Mouse (Mus musculus) lung, postnatal 0 days (tissue): Measurements from ENCODE around the gene Tmed8. TPM values are rescaled to one million over a fixed set of nuclear protein-coding genes. Genes with fewer than 3 reads are reported as not detected.

ENCODE experiments used
- ATAC-seq: fragments of 200-750 bp; cut with Nextera tagmentation; 2 replicates; pipeline ENCODE4 v1.8.0; 2017; ENCODE audit warnings: moderate library complexity
- DNase-seq: peaks from one replicate; pipeline ENCODE4 v3.0.0-alpha.2; 2016; ENCODE audit warnings: low spot score
- H3K27ac ChIP-seq: fragments of 300-500 bp; sonication (generic); 2 replicates; pipeline ENCODE4 v1.5.1; 2014; ENCODE audit warnings: antibody characterized with exemption, mild to moderate bottlenecking, low read length, mixed read lengths
- H3K27me3 ChIP-seq: fragments of 300-500 bp; sonication (generic); replicated peaks from 2 replicates; pipeline ENCODE4 v1.6.1; 2014; ENCODE audit warnings: low read length, mixed read lengths; ENCODE audit not compliant: insufficient read depth
- H3K36me3 ChIP-seq: fragments of 300-500 bp; sonication (generic); 2 replicates; pipeline ENCODE4 v1.6.1; 2014; ENCODE audit warnings: low read length, mixed read lengths; ENCODE audit not compliant: insufficient read depth
- H3K4me1 ChIP-seq: fragments of 300-500 bp; sonication (generic); 2 replicates; pipeline ENCODE4 v1.6.1; 2014; ENCODE audit warnings: antibody characterized with exemption, low read depth, low read length, mixed read lengths; ENCODE audit not compliant: insufficient read depth
- H3K4me2 ChIP-seq: fragments of 300-500 bp; sonication (generic); replicated peaks from 2 replicates; pipeline ENCODE4 v1.6.1; 2014; ENCODE audit warnings: low read depth, mild to moderate bottlenecking, low read length, moderate library complexity, mixed read lengths
- H3K4me3 ChIP-seq: fragments of 300-500 bp; sonication (generic); 2 replicates; pipeline ENCODE4 v1.5.1; 2014; ENCODE audit warnings: low read depth, low read length
- H3K9ac ChIP-seq: fragments of 300-500 bp; sonication (generic); replicated peaks from 2 replicates; pipeline ENCODE4 v1.6.1; 2014; ENCODE audit warnings: low read depth, mild to moderate bottlenecking
- H3K9me3 ChIP-seq: fragments of 300-500 bp; sonication (generic); 2 replicates; pipeline ENCODE4 v1.6.1; 2016; ENCODE audit warnings: low read length, mixed read lengths
- CTCF ChIP-seq: IDR thresholded peaks from 2 replicates; pipeline ENCODE4 v1.5.1; 2016; ENCODE audit warnings: antibody characterized with exemption, mild to moderate bottlenecking
- EP300 ChIP-seq: IDR thresholded peaks from 2 replicates; pipeline ENCODE4 v1.6.1; 2016; ENCODE audit warnings: antibody characterized with exemption, mild to moderate bottlenecking, control low read depth
- WGBS: fragments of 180-500 bp; shearing (Covaris S2); extraction: QIAGEN DNeasy Blood & Tissue Kit; methylation state at CpG from one replicate; pipeline ENCODE4 v1.1.7; 2014; 5-methylcytosine and 5-hydroxymethylcytosine counted together
- polyA plus RNA-seq: library from polyadenylated mRNA; unstranded; fragments of >200 nt; fragmentation: Nextera tagmentation; extraction: Ambion mirVana; gene quantifications from 2 replicates; pipeline ENCODE4 v1.2.1, GENCODE M21; 2015

Gene Tmed8
- polyA plus RNA-seq, 1 experiment from 2014 or later: 1.4 TPM

- Histone ChIP-seq H3K27ac (no peak overlapping the region), H3K4me1 (peaks cover 6% of the 10 kb centered on the region; the same call in 1 of the 2 replicates), H3K9me3 (no peaks in the 10 kb centered on the region), H3K9ac (no peak overlapping the region), H3K27me3 (no peaks in the 10 kb centered on the region), H3K4me2 (no peak overlapping the region), H3K4me3 (no peak overlapping the region), H3K36me3 (no peaks in the 10 kb centered on the region)
- WGBS: 98% methylated on average over 5 of the region's 5 CpGs
- DNase-seq (no peak), ATAC-seq (no peak)
- TF ChIP-seq CTCF: no peak
- no peak for TF ChIP-seq EP300
Measured at GRCm38 (mm10) chr12:87149471-87149870, 50.8 kb downstream of the Tmed8 start.

GRCm38 (mm10) chr12:87148136-87148535, 52.1 kb downstream of the Tmed8 start:
- peak overlapping the region; percentile 67 for H3K4me2 ChIP-seq
- 15% methylated on average over 15 of the region's 15 CpGs for WGBS
- no peaks in the 10 kb centered on the region for H3K27me3 ChIP-seq
- no peak for ATAC-seq
- no peak for TF ChIP-seq CTCF
- no peak for TF ChIP-seq EP300
- DNase-seq: no peak
- peaks cover 6% of the 10 kb centered on the region; the same call in 1 of the 2 replicates for H3K4me1 ChIP-seq
- no peaks in the 10 kb centered on the region for H3K36me3 ChIP-seq
- H3K9me3 ChIP-seq: no peaks in the 10 kb centered on the region
- H3K4me3 ChIP-seq: peak overlapping the region; percentile 82
- H3K27ac ChIP-seq: peak overlapping the region; percentile 75
- H3K9ac ChIP-seq: peak overlapping the region; percentile 65

- H3K9ac ChIP-seq: peak within 1 kb of the TSS; percentile 65
- ATAC-seq (peak; percentile 97), DNase-seq (peak; percentile 99)
- H3K27ac ChIP-seq: peak within 1 kb of the TSS; percentile 90
- H3K4me1 ChIP-seq: peaks cover 6% of the 10 kb centered on the region; the same call in 1 of the 2 replicates
- no peaks in the 10 kb centered on the region for H3K27me3 ChIP-seq
- WGBS: 2% methylated on average over 57 of the region's 61 CpGs
- H3K9me3 ChIP-seq: no peaks in the 10 kb centered on the region
- no peaks in the 10 kb centered on the region for H3K36me3 ChIP-seq
- H3K4me2 ChIP-seq: peak within 1 kb of the TSS; percentile 67
- TF ChIP-seq EP300: peak; percentile 34; the same call in 1 of the 2 replicates
- no peak for TF ChIP-seq CTCF
- H3K4me3 ChIP-seq: peak within 1 kb of the TSS; percentile 82
Measured at GRCm38 (mm10) chr12:87147395-87148089, 52.7 kb downstream of the Tmed8 start, which contains the start of gene Pomt2. Gene Pomt2, minus strand, starts transcription at chr12:87147968.

GRCm38 (mm10) chr12:87146966-87147365, 53.3 kb downstream of the Tmed8 start, which contains the start of gene Gstz1:
Gene Gstz1, plus strand, starts transcription at chr12:87147165.
- ATAC-seq (peak; percentile 84), DNase-seq (peak; percentile 96)
- WGBS: 2% methylated on average over 27 of the region's 27 CpGs
- TF ChIP-seq EP300 (no peak), CTCF (peak; percentile 35)
- Histone ChIP-seq H3K9ac (peak within 1 kb of the TSS; percentile 65), H3K36me3 (no peaks in the 10 kb centered on the region), H3K4me3 (peak within 1 kb of the TSS; percentile 82), H3K27me3 (no peaks in the 10 kb centered on the region), H3K4me2 (peak within 1 kb of the TSS; percentile 67), H3K9me3 (no peaks in the 10 kb centered on the region), H3K4me1 (peaks cover 6% of the 10 kb centered on the region; the same call in 1 of the 2 replicates), H3K27ac (peak within 1 kb of the TSS; percentile 90)

- H3K4me3 ChIP-seq: no peak overlapping the region
- peak; percentile 29; the same call in 1 of the 2 replicates for TF ChIP-seq CTCF
- no peak for TF ChIP-seq EP300
- DNase-seq (no peak), ATAC-seq (no peak)
- no peaks in the 10 kb centered on the region for H3K36me3 ChIP-seq
- no peak overlapping the region for H3K27ac ChIP-seq
- WGBS: 57% methylated on average over 2 of the region's 2 CpGs
- no peak overlapping the region for H3K4me2 ChIP-seq
- H3K27me3 ChIP-seq: no peaks in the 10 kb centered on the region
- H3K4me1 ChIP-seq: no peaks in the 10 kb centered on the region
- H3K9me3 ChIP-seq: no peaks in the 10 kb centered on the region
- no peak overlapping the region for H3K9ac ChIP-seq
Measured at GRCm38 (mm10) chr12:87142156-87142555, 58.1 kb downstream of the Tmed8 start.

- no peak for ATAC-seq
- H3K36me3 ChIP-seq: no peaks in the 10 kb centered on the region
- no peaks in the 10 kb centered on the region for H3K4me1 ChIP-seq
- H3K4me2 ChIP-seq: no peak overlapping the region
- DNase-seq: no peak
- no peak overlapping the region for H3K4me3 ChIP-seq
- TF ChIP-seq CTCF (no peak), EP300 (no peak)
- H3K27ac ChIP-seq: no peak overlapping the region
- no peaks in the 10 kb centered on the region for H3K9me3 ChIP-seq
- no peaks in the 10 kb centered on the region for H3K27me3 ChIP-seq
- WGBS: 64% methylated on average over 2 of the region's 2 CpGs
- no peak overlapping the region for H3K9ac ChIP-seq
Measured at GRCm38 (mm10) chr12:87138768-87139167, 61.5 kb downstream of the Tmed8 start.
